15 mouse cellular contexts compared by ENCODE assay signal in genomic region chr19:35143781-35144180, GRCm38 (mm10).
"Had no signal": no experiment of that assay in that cellular context is flagged by ENCODE, and none has a peak within 500 bp of the region (broad histone marks: within the 10 kb centered on the region; RNA-seq: fewer than 3 reads in every experiment).

No protein-coding gene starts in this region.

- H3K4me3 ChIP-seq: liver, embryonic 15.5 days; lung, embryonic 15.5 days; megakaryocyte, embryonic 14.5 days; midbrain, embryonic 13.5 days; midbrain, embryonic 15.5 days; neural tube, embryonic 12.5 days; stomach, embryonic 15.5 days had no signal

- H3K27ac ChIP-seq: liver, embryonic 15.5 days; lung, embryonic 15.5 days; macrophage; midbrain, embryonic 13.5 days; midbrain, embryonic 15.5 days; neural tube, embryonic 12.5 days; stomach, embryonic 15.5 days; stomach, postnatal 0 days had no signal

- DNase-seq: liver, postnatal 0 days; lung, adult 2 months; right cerebral cortex, postnatal 14 days; thymus, postnatal 25 days; thymus, postnatal 4 days had no signal

- ATAC-seq: liver, postnatal 0 days; lung, postnatal 0 days; midbrain, embryonic 13.5 days; midbrain, embryonic 15.5 days had no signal

- H3K36me3 ChIP-seq: liver, embryonic 15.5 days; lung, embryonic 15.5 days; midbrain, embryonic 13.5 days; midbrain, embryonic 15.5 days; neural tube, embryonic 12.5 days; stomach, embryonic 15.5 days had no signal

- H3K9ac ChIP-seq: liver, embryonic 15.5 days; liver, postnatal 0 days; lung, embryonic 15.5 days; midbrain, embryonic 13.5 days; midbrain, embryonic 15.5 days; neural tube, embryonic 12.5 days; stomach, embryonic 15.5 days had no signal

- H3K4me1 ChIP-seq: liver, embryonic 15.5 days; lung, embryonic 15.5 days; midbrain, embryonic 13.5 days; midbrain, embryonic 15.5 days; neural tube, embryonic 12.5 days; stomach, embryonic 15.5 days had no signal

- H3K27me3 ChIP-seq: liver, embryonic 15.5 days; lung, embryonic 15.5 days; megakaryocyte, embryonic 14.5 days; midbrain, embryonic 13.5 days; midbrain, embryonic 15.5 days; neural tube, embryonic 12.5 days; stomach, embryonic 15.5 days had no signal

- H3K9me3 ChIP-seq: liver, embryonic 15.5 days; lung, embryonic 15.5 days; megakaryocyte, embryonic 14.5 days; midbrain, embryonic 13.5 days; midbrain, embryonic 15.5 days; neural tube, embryonic 12.5 days; stomach, embryonic 15.5 days had no signal
